Mouse (Mus musculus): ENCODE data around the gene Urad. TPM values are rescaled to one million over a fixed set of nuclear protein-coding genes. Genes with fewer than 3 reads are reported as not detected.

The Urad gene
- 17.4 TPM for polyA plus RNA-seq (2014; fragmentation: Illumina TruSeq; extraction: RNeasy Lipid Tissue Mini Kit (QIAGEN cat#74804); ENCODE audit: low read depth, low replicate concordance)

GRCm38 (mm10) chr5:147322183-147322582 lies at the start of gene Urad:
Urad (minus strand) TSS chr5:147322440.

DNA sequence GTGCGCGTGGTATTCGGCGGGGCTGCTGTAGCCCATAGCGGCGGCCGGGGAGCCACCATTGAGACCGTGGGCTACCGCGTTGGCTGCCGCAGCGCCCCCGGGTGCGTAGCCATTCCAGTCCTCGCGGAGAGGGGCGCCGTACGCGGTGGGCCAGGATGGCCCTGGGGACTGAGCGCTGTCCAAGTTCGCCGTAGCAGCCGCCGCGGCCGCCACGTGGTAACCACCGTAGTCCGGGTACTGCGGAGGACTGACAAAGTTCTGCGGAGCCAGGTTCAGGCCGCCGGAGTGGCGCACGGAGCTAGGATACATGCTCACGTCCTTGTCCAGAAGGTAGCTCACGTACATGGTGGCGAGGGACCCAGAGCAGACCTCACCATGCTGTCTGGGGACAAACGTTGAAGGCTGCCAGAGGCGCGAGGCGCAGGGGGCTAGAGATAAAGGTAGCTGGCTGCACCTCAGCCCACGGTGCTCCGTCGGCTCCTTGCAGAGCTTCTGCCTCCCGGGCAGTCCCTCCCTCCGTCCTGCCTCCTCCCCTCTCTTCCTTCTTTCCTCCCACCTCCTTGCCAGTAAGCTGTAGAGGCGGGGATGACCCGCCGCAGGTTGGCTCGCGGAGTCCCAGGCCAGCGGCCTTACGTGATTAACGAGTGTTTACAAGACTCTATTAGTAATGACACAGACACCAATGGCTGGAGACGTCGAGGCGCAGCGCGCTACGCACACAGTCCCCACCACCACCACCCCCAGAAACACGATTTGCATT lies 15.4 kb downstream of the Urad start, which contains the start of gene Cdx2:
Cdx2 (minus strand) TSS at position 633 of the 760 bp plus-strand sequence.

DNA sequence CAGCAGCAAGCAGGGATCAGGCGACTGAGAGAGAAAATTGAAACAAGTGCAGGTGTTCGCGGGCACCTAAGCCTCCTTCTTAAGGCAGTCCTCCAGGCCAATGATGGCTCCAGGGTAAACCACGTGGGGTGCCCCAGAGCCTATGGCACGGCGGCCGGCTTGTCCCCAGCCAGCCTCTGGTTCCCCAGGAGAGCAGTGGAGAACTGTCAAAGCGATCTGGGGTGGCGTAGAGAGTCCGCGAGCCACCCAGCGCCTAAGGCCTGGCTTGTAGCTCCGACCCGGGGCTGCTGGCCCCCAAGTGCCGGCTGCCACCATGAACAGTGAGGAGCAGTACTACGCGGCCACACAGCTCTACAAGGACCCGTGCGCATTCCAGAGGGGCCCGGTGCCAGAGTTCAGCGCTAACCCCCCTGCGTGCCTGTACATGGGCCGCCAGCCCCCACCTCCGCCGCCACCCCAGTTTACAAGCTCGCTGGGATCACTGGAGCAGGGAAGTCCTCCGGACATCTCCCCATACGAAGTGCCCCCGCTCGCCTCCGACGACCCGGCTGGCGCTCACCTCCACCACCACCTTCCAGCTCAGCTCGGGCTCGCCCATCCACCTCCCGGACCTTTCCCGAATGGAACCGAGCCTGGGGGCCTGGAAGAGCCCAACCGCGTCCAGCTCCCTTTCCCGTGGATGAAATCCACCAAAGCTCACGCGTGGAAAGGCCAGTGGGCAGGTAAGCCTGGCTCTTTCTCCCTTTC lies 52.1 kb downstream of the Urad start, which contains the start of gene Pdx1:
Pdx1 (plus strand) TSS at position 34 of the 747 bp plus-strand sequence.

Other genes starting within 250 kb of the Urad start
- gene Lnx2, start 245.9 kb downstream of the Urad start, polyA plus RNA-seq (2014; fragmentation: Illumina TruSeq; extraction: RNeasy Lipid Tissue Mini Kit (QIAGEN cat#74804); ENCODE audit: low read depth, low replicate concordance): 8.4 TPM
- 65.7 TPM for gene Polr1d, start 245.4 kb downstream of the Urad start, polyA plus RNA-seq (2014; fragmentation: Illumina TruSeq; extraction: RNeasy Lipid Tissue Mini Kit (QIAGEN cat#74804); ENCODE audit: low read depth, low replicate concordance)
- gene Gsx1, start 133.7 kb downstream of the Urad start, polyA plus RNA-seq (2014; fragmentation: Illumina TruSeq; extraction: RNeasy Lipid Tissue Mini Kit (QIAGEN cat#74804); ENCODE audit: low read depth, low replicate concordance): not detected
- not detected for gene Pdx1, start 52.5 kb downstream of the Urad start, polyA plus RNA-seq (2014; fragmentation: Illumina TruSeq; extraction: RNeasy Lipid Tissue Mini Kit (QIAGEN cat#74804); ENCODE audit: low read depth, low replicate concordance)
- gene Cdx2, start 15.2 kb downstream of the Urad start, polyA plus RNA-seq (2014; fragmentation: Illumina TruSeq; extraction: RNeasy Lipid Tissue Mini Kit (QIAGEN cat#74804); ENCODE audit: low read depth, low replicate concordance): not detected
- 0.16 TPM for gene Flt3, start 78.0 kb upstream of the Urad start, polyA plus RNA-seq (2014; fragmentation: Illumina TruSeq; extraction: RNeasy Lipid Tissue Mini Kit (QIAGEN cat#74804); ENCODE audit: low read depth, low replicate concordance)
- 26.6 TPM for gene Pan3, start 107.7 kb upstream of the Urad start, polyA plus RNA-seq (2014; fragmentation: Illumina TruSeq; extraction: RNeasy Lipid Tissue Mini Kit (QIAGEN cat#74804); ENCODE audit: low read depth, low replicate concordance)

Data from liver, adult 10 weeks (tissue).